Mouse (Mus musculus): ENCODE results near the gene Cnnm3.
"Not testable (repeated sequence)": the region's sequence is repeated elsewhere in the genome, so short reads cannot be mapped to it uniquely, and the experiment has no call there.

Cnnm3 gene

DNA sequence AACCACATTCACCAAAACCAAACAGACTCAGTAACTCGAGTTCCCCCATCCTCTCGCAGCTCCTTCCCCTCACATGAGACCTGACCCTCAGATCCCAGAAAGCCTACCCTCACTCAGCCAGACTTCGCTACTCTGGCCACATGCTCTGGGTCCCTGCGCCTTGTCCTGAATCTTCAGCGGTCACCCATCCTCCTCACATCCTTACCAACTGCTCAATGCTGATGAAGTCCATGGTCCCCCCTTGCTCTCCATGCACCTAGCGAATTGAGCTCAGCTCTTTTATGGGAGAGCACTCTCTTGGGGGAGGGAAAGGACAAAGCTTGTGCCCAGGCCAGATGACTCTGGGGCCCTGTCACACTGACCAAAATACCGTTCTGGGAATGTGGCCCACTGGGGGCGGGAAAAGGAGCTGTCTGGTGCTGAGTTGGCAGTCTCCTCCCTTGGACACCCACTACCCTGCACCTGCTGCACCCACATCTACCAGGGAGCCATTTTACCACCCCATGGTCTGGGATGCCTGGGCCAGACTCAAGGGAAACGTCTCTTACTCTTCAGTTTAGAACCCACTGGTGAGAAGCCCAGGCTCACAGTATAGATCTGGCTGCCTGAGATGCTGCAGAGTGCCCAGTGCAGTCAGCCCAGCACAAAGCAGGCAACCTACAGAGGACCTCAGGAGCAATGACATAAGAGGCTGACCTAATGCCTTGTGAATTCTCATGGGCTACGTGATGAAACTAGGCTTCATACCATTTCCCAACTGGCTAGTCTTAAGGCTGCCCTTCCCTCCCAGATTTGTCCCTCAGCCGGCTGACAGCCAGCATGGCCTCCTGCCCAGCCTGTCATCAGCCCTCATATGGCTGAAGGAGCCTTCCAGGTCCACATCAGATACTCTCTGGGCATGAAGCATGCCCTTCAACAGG lies 24.1 kb downstream of the Cnnm3 start:
- DNase-seq (ENCODE audit: low spot score in 2 of 2): no peak

DNA sequence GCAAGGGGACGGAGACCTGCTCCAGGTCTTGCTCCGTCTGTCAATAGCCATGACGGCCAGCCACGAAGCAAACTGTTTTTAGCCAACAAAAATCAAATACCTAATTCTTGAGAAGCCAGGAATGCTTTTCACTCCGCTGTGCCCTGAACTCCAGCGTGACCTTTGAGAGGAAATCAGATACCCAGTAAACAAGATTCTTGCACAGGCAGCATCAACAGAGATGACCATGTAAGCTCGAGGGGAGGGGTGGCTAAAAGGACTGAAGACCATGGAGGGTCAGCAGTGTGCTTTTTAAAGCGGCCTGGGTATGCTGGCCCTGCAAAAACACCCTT lies 24.7 kb downstream of the Cnnm3 start:
- no peak for DNase-seq (ENCODE audit: low spot score in 2 of 2)

DNA sequence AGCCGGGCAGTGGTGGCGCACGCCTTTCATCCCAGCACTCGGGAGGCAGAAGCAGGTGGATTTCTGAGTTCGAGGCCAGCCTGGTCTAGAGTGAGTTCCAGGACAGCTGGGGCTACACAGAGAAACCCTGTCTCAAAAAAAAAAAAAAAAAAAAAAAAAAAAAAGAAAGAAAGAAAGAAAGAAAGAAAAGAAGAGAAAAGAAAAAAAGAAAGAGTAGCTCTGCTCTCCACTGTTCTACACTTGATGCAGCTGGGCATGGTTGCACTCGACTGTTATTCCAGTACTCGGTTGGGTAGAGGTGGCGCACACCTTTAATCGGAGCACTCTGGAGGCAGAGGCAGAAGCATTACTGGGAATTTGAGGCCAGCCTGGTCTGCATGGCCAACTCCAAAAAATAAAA lies 25.1 kb downstream of the Cnnm3 start, which contains the start of gene Ankrd23:
Gene Ankrd23 (minus strand): TSS at position 101 of the 400 bp plus-strand sequence.
- not testable (repeated sequence) for DNase-seq (ENCODE audit: low spot score in 2 of 2)

DNA sequence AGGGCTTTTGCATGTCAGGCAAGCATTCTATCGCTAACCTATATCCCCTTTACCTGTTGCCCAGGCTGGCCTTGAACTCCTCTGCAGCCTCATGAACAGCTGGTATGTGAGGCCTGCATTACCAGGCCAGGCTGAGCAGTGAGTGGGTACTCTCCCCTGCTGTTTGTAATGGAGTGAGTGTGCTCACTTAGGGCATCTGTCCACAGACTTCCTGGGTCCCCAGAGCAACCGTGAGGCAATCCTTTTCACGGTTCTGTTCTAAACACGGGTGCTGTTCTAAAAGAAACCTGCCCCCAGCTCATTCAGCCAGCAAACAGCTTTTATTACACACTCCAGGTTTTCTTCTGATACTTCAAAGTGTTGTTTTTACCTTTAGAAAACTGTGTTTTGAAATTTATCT lies 27.1 kb downstream of the Cnnm3 start:
- no peak for DNase-seq (ENCODE audit: low spot score in 2 of 2)

DNA sequence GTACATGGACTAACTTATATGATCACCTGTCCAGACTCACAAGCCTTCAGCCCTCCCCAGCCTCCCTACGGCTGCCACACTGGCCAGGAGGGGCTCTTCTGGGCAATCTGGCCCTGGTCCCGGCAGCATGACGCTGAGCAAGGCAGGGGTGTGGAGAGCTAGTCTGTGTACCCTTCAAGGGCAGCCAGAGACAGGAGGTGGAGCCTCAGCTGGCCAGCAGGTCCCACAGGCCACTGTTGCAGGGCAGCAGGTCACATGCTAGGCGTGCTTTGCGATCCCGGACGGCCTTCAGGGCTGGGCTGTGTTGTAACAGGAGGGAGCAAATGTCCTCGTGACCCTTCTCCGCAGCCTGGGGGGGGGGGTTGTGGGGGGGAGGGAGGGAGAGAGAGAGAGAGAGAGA lies 27.5 kb downstream of the Cnnm3 start, which contains the start of gene Gm42417:
Gene Gm42417 (minus strand): TSS at position 244 of the 400 bp plus-strand sequence.
- DNase-seq (ENCODE audit: low spot score in 2 of 2): no peak

DNA sequence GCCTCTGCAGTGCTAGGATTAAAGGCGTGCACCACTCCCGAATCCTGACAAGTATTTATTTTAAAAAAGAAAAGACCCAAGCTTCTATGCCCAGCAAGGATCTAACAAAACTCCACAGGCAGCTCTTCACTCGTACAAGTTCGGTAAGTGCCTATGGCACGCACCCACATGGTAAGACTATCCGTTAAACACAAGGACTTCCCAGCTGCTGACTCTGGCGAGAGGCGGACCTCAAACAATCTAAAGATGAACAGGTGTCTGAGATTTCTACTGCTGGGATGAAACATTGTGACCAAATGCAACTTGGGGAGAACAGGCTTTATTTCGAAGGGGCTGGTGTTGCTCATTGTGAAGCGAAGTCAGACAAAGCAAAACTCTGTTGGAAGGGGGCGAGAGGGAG lies 28.5 kb downstream of the Cnnm3 start:
- no peak for DNase-seq (ENCODE audit: low spot score in 2 of 2)

DNA sequence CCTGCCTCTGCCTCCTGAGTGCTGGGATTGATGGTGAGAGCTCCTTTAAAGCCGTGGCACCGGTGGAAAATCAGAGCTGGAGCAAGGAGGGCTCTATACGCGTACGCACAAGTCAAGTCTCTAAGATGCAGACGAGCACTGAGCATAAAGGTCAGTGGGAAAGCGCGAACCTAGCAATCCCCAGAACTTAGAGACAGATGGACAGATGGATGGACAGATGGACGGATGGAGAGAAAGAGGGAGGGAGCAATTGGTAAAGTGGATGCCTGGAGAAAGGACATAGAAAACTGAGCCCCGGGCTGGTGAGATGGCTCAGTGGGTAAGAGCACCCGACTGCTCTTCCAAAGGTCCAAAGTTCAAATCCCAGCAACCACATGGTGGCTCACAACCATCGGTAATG lies 29.1 kb downstream of the Cnnm3 start:
- no peak for DNase-seq (ENCODE audit: low spot score in 2 of 2)

DNA sequence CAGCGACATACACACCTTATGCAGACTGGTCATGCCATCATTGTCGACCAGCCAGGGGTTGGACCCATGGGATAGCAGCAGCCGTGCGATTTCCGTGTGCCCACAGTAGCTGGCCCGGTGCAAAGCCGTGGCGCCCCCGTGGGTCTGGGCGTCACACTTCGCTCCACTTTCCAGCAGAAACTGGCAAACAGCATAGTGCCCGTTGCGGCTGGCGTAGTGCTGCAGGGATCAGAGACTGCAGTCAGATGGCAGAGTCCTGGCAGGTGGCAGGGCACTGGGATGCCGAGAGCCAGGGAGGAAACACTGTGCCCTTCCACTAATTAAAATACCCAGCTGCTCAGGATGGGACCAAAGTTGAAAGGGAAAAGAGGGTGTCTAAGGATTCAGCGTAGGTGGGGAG lies 30.2 kb downstream of the Cnnm3 start:
- DNase-seq (ENCODE audit: low spot score in 2 of 2): no peak

DNA sequence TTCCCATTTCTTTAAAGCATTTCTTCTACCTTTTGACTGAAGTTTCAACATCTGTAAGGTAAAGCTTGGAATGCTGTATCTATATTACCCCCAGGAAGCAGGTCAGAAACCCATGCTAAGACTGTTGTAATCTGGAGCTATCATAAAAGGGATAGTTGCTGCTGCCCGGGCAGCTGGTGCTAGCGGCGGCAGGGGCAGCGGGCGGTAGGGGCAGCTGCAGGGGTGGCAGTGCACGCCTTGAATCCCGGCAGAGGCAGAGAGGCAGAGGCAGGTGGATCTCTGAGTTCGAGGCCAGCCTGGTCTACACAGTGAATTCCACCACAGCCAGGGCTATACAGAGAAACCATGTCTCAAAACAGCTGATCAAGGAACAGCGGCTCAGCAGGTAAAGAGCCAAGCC lies 31.3 kb downstream of the Cnnm3 start:
- no peak for DNase-seq (ENCODE audit: low spot score in 2 of 2)

DNA sequence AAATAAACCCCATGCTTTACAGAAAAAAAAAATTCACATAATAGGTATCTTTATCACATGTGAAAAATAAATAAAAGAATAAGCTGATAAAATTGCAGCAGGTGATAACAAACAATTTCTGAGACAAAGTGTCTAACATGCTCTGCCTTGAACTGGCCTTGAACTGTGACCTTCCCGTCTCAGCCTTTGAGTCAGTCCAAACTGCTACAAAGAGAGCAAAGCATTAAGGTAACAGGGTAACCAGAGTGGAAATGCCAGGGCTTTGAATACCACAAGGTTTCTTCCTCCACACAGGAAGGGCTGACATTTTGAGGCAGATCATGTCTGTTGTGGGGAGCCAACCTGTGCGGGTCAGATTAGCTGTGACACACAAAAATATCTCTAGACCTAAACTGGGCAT lies 33.7 kb downstream of the Cnnm3 start:
- no peak for DNase-seq (ENCODE audit: low spot score in 2 of 2)

DNA sequence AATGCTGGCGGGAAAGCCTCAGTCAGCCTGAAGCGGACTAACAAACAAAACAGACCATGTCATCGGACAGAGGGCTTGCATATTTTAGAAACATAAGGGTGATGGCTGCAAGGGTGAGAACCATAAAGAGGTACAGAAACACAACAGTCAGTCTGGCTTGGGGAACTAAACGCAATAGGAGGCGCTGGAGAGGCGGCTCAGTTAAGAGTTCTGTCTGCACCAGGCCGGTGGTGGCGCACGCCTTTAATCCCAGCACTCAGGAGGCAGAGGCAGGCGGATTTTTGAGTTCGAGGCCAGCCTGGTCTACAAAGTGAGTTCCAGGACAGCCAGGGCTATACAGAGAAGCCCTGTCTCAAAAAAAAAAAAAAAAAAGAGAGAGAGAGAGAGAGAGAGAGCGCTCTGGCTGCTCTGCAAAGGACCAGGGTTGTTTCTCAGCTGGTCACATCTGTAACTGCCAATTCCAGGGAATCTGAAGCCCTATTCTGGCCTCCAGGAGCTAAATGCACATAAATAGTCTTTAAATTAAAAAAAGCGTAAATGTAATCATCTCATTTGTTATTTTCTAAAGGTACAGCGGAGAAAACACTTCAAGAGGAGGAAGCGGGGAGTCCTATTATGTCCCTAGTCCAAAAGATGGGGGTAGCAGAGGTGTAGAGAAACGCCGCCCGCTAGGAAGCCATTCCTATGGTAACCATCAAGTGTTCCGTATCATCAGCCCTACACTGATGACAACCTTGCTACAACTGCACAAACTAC lies 34.4 kb downstream of the Cnnm3 start:
- no peak for DNase-seq (ENCODE audit: low spot score in 2 of 2)

DNA sequence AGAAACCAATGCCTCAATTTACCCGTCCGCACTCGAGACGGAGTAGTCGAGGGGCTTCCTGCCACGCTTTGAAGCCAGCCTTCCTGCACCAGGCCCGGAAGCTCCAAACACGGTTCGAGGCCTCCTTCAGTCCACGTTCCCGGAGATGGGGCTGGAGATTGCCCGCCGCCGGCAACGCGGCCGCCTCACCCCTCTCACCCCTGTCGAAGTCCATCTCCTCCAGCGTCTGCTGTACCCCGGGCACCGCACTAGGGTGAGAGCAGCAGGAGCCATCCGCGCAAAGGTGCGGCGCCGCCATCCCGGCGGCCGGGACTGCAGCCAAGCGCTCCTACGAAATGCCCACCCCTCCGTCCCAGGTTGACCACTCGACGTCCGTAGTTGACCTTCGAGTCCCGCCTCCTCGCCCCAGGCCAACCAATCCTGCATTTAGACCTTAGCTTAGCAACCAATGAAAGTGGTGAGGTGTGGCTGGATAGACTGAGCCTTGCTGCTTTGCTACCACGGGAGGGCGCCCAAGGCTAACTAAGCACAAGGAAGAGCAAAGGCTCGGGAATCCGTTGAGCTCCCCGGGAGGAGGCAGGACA lies 35.3 kb downstream of the Cnnm3 start, which contains the start of gene Ankrd39:
Gene Ankrd39 (minus strand): TSS at position 558 of the 584 bp plus-strand sequence.
- DNase-seq (ENCODE audit: low spot score in 2 of 2): peak; percentile 96 to 97

DNA sequence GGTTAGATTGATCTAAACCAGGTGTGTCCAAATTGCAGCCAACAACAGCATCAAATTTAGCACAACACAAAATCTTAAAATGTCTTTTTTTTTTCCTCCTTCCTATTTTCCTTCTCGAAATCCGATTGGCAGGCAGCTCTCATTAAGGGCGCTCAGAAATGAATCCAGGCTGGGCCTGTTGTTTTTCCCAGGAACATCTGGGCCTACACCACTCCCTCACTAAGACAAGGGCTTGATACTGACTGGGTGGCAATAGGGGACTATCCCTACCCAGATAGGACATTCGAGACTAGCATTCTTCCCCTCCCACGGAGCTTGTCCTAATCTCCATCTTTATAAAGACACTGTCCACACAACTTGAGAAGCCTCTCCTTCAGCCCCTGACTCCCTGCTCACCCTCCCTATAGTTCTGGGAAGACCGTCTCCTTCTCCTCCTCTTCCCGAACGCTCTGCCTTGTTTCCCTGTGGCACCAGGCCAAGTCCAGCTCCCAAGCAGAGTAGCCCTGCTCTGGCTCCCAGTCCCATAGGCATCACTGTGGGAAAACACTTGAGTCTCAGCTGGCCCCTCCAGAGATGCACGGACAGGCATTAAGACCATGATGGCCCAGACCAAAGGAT lies 36.4 kb downstream of the Cnnm3 start:
- no peak for DNase-seq (ENCODE audit: low spot score in 2 of 2)

DNA sequence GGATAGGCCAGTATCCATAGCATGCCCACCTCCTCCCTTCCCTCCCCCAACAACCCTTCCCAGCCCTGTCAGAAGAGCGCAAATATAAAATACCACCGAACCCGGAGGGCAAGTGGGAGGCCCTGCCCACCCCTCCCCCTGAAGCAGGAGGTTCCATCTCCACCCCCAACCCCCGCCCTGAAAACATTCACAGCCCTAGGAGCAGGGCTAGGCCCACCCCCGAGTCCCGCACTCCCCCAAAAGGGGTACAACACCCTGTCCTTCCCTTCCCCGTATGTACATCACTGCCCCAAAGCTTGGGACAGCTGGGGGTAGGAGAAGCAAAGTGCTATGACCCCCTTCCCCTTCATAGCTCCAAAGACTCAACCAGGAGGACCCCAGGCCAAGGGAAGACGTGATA lies 37.1 kb downstream of the Cnnm3 start:
- DNase-seq (ENCODE audit: low spot score in 2 of 2): no peak

DNA sequence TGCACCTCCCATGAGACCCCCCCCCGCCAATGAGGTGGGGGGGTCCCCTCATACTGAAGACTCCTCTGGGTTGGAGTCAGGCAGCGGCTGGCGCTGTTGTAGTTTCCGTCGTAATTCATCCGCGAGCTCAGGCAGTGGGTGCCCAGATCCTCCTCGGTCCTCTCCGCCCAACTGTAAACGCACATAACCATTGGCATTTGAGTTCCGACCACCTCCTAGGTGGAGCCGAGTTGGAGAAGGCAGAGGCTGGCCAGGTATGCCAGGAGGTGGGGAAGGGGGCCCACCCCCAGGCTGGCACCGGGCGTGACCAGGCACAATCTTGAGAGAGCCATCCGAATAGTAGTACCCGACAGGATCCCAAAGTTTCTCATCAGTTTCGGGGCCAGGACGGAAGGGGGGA lies 37.8 kb downstream of the Cnnm3 start:
- no peak for DNase-seq (ENCODE audit: low spot score in 2 of 2)

DNA sequence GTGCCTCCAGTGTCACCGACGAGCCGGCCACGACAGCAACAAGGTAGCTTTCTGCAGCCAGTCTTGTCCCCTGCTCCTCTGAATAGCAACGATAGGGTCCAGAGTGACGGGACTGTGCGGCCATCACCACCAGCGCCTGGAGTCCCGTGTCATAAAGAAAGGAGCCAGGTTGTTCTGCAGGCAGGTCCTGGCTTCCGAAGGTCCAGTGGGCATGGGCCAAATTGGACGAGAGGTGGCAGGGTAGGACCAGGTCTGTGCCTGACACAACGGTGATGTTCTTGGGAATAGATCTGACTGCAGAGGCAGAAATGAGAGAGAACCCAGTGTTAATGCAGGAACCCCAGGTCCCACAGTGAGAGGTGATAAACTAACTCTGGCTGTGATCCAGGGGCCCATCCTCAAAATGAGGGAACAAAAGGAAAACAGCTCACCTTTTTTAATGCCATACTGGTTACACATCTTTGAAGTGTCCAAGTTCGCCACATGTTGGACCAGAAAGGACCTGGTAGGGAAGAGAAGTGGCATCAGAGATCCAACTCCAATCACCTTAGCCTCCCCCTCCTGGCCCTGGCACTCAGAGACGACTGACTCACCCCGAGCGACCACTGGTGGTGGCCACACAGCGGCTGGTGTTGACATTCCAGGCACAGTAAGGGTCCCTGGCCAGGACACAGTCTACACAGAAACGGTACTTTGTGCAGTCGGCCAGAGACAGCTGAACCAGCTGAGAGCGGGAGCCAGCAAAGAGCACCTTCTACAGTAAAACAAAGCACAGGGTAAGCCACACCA lies 38.6 kb downstream of the Cnnm3 start:
- DNase-seq (ENCODE audit: low spot score in 2 of 2): no peak

DNA sequence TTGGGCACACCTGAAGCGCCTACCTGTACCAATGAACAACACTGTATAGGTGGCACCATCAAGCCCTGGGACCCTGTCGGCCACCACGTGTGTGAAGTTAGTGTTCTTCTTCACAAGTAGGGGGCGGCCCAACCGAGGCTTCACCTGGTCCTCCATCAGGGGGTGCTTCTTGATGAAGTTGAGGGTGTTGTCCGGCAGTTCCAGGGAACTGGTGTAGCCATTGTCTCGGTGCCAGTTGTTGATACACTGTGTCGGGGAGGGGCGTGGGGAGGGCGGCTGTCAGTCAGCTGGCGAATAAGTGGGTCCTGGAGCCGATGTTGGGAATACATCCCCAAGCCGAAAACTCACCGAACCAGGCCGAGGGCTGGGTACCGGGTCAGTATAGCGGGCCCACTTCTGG lies 40.2 kb downstream of the Cnnm3 start:
- no peak for DNase-seq (ENCODE audit: low spot score in 2 of 2)

DNA sequence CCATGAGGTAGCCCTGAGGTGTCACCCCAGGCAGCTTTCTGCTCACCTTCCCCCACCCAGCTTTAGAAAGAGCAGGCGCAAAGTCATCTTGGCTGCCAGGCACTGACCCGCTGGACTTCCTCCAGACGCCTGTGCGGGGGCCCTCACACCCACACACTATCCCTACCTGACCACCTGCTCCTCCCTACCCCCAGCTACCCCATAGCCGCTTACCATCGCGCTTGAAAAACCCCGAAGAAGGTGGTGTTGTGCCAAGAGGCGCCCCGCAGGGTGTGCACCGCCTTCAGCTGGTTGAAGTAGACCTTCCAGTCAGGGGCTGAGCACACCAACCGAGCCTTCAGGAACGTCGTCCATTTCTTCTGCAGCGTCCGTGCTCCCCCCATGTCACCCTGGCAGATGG lies 40.8 kb downstream of the Cnnm3 start:
- no peak for DNase-seq (ENCODE audit: low spot score in 2 of 2)

DNA sequence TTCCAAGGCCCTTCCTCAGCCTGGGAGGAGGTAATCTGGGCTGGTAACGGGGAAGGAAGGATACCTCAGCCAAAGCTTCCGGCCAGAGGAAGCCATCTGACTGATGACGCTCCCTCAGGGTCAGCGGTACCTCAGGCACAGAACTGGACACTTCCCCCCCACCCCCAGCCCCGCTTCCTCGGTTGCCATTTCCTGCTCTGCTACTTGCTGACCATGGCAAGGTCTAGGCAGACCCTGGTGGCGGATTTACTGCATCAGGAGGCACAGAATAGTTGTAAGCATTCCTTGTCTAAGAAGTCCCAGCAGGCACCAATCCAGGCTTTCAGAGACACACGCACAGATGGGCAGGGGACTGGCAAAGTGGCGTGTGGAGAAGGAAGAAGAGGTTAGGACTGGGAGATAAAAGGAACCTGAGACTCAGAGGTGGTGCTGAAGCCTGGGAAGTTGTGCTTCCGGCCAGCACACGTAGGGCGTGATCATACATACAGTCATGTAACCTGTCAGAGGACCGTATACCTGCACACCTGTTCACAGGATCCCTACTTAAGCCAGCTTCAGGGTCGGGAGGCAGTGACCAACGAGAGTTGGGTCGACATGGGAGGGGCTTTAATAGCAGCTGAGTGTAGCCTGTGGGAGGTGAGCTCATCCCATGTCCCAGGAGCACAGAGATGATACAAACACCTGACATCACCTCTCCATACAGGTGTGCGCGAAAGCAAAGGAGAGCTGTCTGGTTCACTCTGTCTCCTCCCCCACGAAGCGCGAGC lies 43.1 kb downstream of the Cnnm3 start:
- no peak for DNase-seq (ENCODE audit: low spot score in 2 of 2)

DNA sequence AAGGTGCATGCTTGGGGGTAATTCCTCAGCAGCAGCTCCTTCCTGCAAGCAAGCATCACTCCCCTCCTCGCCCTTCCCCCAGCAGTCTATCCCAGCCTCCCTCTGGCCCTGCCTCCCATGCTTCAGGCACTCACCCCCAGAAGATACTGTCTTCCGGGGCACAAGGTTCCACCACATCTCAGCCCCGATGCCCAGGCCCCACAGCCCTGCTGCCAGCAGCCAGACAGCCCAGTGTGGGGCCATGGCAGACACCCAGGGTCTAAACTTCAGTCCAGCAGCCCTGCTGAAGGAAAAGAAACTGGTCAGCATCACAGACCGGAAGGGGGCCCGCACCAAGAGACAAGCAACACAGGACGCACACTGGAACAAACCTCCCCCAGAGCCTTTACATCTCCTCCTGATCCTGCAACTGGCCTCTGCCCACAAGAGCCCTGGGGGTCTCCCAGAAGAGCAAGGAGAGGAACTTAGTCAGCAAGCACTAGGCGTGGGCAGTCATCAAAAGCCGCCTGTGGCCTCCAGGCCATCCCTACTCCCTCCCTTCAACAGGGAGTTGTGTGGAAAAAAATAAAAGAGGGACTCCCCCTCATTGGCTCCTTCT lies 44.2 kb downstream of the Cnnm3 start:
- no peak for DNase-seq (ENCODE audit: low spot score in 2 of 2)

Measured in frontal cortex, postnatal 14 days (tissue).